Mouse (Mus musculus) kidney, adult 2 months (tissue): ENCODE results near the gene Sf3b5. TPM values are rescaled to one million over a fixed set of nuclear protein-coding genes. Genes with fewer than 3 reads are reported as not detected.

ENCODE experiments used
- DNase-seq: peaks from one replicate; pipeline ENCODE4 v3.0.0; 2021
- H3K27ac ChIP-seq: fragments of 200-500 bp; 2 replicates; pipeline ENCODE4 v1.5.1; 2012; ENCODE audit warnings: low read depth, low read length, control low read depth, inconsistent platforms; ENCODE audit not compliant: insufficient read depth
- H3K27me3 ChIP-seq: fragments of 200-500 bp; replicated peaks from 2 replicates; pipeline ENCODE4 v1.6.1; 2012; ENCODE audit warnings: mild to moderate bottlenecking, moderate library complexity, low read length, inconsistent platforms; ENCODE audit not compliant: control insufficient read depth, insufficient read depth
- H3K36me3 ChIP-seq: fragments of 200-500 bp; 2 replicates; pipeline ENCODE4 v1.6.1; 2012; ENCODE audit warnings: mild to moderate bottlenecking, moderate library complexity, low read length, inconsistent platforms; ENCODE audit not compliant: control insufficient read depth, insufficient read depth
- H3K4me1 ChIP-seq: fragments of 200-500 bp; 2 replicates; pipeline ENCODE4 v1.6.1; 2011; ENCODE audit warnings: low read length; ENCODE audit not compliant: control insufficient read depth, insufficient read depth
- H3K4me3 ChIP-seq: fragments of 200-500 bp; 2 replicates; pipeline ENCODE4 v1.5.1; 2011; ENCODE audit warnings: mild to moderate bottlenecking, low read depth, low read length, control low read depth; ENCODE audit not compliant: insufficient read depth
- CTCF ChIP-seq: fragments of 200-500 bp; conservative IDR thresholded peaks from 2 replicates; pipeline ENCODE4 v1.5.1; 2011; ENCODE audit warnings: low read depth, mild to moderate bottlenecking, control low read depth, low read length, moderate library complexity, mixed read lengths; ENCODE audit not compliant: insufficient read depth, insufficient read length
- POLR2A ChIP-seq: fragments of 200-500 bp; IDR thresholded peaks from one replicate; pipeline ENCODE4 v1.6.1; 2011; ENCODE audit warnings: low read depth, low read length, control low read depth
- WGBS: fragments of 180-500 bp; shearing (Covaris S2); methylation state at CpG from one replicate; pipeline ENCODE4 v1.1.7; 2018; 5-methylcytosine and 5-hydroxymethylcytosine counted together
- polyA plus RNA-seq: library from polyadenylated mRNA; depleted of rRNA; stranded (reverse); fragments of >200 nt; gene quantifications from 2 replicates; pipeline ENCODE4 v1.2.3, GENCODE M21; 2012; rRNA removed

The Sf3b5 gene
- 26.0 and 32.2 TPM in 2 replicates for polyA plus RNA-seq

DNA sequence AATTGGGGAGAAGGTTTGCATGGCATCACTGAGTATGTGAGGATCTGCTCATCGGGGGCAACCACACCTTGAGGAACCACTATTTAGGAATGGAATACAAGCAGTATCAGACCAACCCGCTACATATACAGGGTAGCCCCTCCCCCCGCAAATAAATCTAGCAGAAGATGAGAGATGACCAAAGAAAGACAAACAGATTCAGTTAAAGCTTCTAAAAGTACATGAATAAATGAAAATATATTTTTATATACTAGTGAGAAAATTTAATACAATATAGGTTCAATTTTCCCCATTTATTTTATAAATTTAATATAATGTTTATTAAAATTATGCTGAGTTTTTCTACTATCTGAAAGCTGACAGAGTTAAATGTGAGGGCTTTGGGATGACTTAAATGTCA lies at the start of gene Sf3b5:
Gene Sf3b5 (plus strand): TSS at position 301 of the 400 bp plus-strand sequence.
- Histone ChIP-seq H3K36me3 (no peaks in the 10 kb centered on the region), H3K27me3 (no peaks in the 10 kb centered on the region), H3K4me3 (no peak within 1 kb of the TSS), H3K4me1 (no peaks in the 10 kb centered on the region), H3K27ac (no peak within 1 kb of the TSS)
- DNase-seq: no peak
- 91% methylated on average over 3 of the region's 3 CpGs for WGBS
- no peak for TF ChIP-seq POLR2A
- TF ChIP-seq CTCF: no peak

DNA sequence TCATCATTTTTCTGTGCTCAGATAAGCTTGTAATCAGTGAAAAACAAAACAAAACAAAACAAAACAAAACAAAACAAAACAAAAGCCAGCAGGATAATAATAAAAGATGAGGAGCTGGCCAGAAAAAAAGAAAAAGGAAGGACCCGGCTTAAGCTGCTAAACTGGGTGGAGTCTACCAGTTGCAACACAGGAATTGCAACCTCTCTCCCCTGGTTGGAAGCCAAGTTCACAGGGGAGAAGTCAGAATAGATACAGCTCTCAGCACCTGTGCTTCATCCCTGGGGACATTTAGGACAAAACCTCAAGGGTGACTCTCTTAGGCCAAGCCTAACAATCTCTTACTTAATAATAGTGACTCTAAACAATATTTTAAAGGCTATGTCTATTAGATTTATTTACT lies 49.3 kb upstream of the Sf3b5 start:
- Histone ChIP-seq H3K4me3 (no peak overlapping the region), H3K36me3 (no peaks in the 10 kb centered on the region), H3K27ac (no peak overlapping the region), H3K27me3 (no peaks in the 10 kb centered on the region; the same call in 1 of the 2 replicates), H3K4me1 (no peaks in the 10 kb centered on the region)
- TF ChIP-seq POLR2A: no peak
- TF ChIP-seq CTCF: no peak
- DNase-seq: no peak
- WGBS: 33% methylated on average over 1 of the region's 1 CpGs

DNA sequence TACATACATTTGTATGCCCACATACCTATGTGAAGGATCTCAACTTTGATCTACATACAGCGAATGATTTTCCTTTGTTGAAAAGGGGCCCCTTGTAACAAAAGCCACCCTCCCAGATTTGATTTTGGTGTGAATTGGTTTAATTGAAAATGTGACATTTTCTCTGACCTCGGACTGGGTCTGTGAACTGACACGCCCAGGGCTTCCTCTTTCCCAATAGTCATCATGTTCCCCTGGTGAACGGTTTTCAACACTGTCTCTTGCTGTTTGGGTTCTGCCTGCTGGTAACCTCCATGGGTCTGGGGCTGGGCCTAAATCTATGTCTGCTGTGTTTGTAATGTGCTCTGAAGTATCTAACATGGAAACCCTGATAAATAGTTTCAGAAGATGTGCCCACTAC lies 47.9 kb upstream of the Sf3b5 start:
- no peak overlapping the region for H3K4me3 ChIP-seq
- H3K4me1 ChIP-seq: no peaks in the 10 kb centered on the region
- no peak for DNase-seq
- no peaks in the 10 kb centered on the region for H3K27me3 ChIP-seq
- H3K27ac ChIP-seq: no peak overlapping the region
- no peaks in the 10 kb centered on the region for H3K36me3 ChIP-seq
- TF ChIP-seq CTCF (no peak), POLR2A (no peak)
- 85% methylated on average over 4 of the region's 4 CpGs for WGBS

DNA sequence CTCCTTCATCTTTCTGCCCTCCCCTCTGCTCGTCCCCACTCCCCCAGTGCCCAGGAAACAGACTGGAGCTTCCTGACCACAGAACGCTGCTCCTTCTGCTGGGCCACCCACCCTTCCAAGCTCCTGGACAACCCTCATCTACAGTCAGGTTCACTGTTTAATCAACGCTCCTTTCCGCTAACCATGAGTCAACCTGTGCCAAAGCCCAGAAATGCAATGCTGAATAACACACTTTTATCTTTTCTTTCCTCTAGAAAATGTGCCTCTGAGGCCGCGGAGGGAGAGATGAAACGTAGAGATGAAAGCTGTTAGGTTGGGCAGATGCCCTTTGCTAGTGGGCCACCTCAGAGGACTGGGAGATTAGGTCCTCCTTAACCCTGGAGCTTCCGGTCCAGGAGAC lies 43.6 kb upstream of the Sf3b5 start:
- no peak for DNase-seq
- no peaks in the 10 kb centered on the region for H3K27me3 ChIP-seq
- H3K4me3 ChIP-seq: no peak overlapping the region
- H3K36me3 ChIP-seq: no peaks in the 10 kb centered on the region
- WGBS: 92% methylated on average over 8 of the region's 8 CpGs
- no peak overlapping the region for H3K27ac ChIP-seq
- TF ChIP-seq CTCF: no peak
- no peak for TF ChIP-seq POLR2A
- H3K4me1 ChIP-seq: no peaks in the 10 kb centered on the region

DNA sequence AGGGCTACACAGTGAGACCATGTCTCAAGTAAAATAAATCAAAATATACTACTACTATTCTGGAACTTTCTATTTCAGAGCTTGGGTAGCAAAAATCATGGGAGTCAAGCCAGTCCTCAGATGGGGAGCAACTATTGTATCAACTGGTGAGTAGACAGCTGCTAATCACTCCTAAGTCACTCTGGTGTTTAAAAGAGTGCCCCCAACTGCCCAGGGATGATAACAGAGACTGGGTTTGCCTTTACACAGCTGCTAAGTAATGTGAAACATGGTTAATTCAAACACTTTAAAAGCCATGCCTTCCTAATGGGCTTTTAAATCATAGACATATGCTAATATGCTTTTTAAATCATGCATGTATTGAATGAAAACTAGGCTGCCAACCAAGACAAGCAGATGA lies 42.9 kb upstream of the Sf3b5 start:
- Histone ChIP-seq H3K4me1 (no peaks in the 10 kb centered on the region), H3K4me3 (no peak overlapping the region), H3K27ac (no peak overlapping the region), H3K27me3 (no peaks in the 10 kb centered on the region), H3K36me3 (no peaks in the 10 kb centered on the region)
- no peak for DNase-seq
- TF ChIP-seq CTCF: no peak
- TF ChIP-seq POLR2A: no peak

DNA sequence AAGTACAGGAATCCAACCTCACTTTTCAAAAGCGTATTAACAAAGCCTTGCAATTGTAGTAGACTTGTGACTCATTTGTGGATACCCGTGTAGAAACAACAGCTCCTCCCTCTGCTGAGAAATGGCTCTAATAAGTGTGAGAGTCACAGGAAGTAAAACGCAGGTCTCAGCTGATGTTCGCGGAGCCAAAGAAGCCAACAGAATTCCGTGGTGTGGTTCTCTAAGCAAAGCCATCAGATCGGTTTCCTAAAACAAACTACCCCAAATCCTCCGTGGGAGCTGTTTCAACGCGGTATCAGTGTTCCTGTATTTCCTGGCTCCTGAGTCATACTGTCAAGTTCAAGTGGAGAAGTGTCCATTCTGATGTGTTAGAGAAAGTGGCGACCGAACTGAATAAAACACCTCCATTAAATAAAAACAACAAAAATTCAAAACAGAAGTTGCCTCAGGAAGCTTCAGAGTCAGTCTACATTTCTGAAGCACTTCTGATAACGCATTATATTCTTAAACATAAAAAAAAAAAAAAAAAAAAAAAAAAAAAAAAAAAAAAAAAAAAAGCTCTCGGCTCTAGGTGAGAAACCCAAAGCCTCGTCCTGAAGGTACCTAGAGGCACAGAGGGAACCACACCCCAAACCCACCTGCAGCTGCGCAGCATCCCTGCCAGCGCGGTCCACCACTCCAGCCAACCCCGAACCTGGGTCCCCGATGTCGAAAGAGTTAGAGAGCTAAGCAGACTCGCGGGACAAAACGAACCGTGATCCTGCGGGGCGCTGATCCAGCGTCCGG lies 41.6 kb upstream of the Sf3b5 start:
- Histone ChIP-seq H3K27ac (no peak overlapping the region), H3K36me3 (no peaks in the 10 kb centered on the region), H3K4me3 (peak overlapping the region; percentile 60), H3K4me1 (no peaks in the 10 kb centered on the region), H3K27me3 (no peaks in the 10 kb centered on the region)
- TF ChIP-seq CTCF (no peak), POLR2A (no peak)
- peak; percentile 11 for DNase-seq
- 15% methylated on average over 29 of the region's 29 CpGs for WGBS

DNA sequence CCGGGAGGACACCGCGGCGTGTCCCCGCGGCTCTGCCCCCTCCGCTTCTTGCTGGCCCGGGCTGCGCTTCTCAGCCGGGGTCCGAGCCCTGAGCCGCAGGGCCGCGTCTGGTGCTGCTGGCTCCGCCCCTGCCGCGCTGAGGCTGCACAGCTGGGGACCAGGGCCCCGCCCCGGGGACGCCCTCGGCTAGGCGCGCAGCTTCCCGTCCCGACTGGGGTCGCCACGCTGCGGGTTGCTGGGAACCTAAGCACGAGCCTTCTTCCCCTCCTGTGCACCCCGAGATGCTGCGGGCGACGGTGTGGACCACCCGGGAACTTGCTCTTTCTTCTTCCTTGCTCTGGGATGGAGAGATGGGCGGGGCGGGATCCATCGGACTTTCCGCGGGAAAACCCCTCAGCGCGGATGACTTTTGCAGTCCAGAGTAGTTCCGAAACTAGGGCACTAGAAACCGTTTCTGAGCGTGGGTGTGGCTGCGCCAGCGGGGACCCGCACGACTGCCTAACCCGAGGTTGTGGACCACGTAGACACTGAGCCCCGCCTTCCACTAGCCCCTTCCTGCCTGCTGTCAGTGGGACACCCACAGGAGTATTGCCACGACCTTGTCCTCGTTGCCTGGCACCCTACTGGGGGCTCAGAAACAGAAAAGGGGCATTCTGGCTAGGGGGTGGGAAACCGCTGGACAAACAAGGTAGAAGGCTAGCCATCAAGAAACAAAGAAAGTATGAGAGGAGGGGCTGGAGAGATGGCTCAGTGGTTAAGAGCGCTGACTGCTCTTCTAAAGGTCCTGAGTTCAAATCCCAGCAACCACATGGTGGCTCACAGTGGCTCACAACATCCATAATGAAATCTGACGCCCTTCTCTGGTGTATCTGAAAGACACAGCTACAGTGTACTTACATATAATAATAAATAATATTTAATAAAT lies 40.7 kb upstream of the Sf3b5 start, which contains the start of gene Stx11:
Gene Stx11 (minus strand): TSS at position 148 of the 925 bp plus-strand sequence.
- no peak for TF ChIP-seq CTCF
- no peak for TF ChIP-seq POLR2A
- H3K36me3 ChIP-seq: no peaks in the 10 kb centered on the region
- no peak within 1 kb of the TSS for H3K27ac ChIP-seq
- H3K27me3 ChIP-seq: no peaks in the 10 kb centered on the region
- DNase-seq: peak; percentile 63
- H3K4me1 ChIP-seq: no peaks in the 10 kb centered on the region
- 9% methylated on average over 56 of the region's 56 CpGs for WGBS
- peak within 1 kb of the TSS; percentile 60 for H3K4me3 ChIP-seq
